Comparison of ENCODE assay signal across 8 mouse cellular contexts in genomic region chr10:62313885-62314424, GRCm38 (mm10).
A peak's percentile ranks its signal among the peaks of the same experiment; 100 is the strongest.
DNase-seq lines count a peak whose midpoint lies in the region; ATAC-seq and TF ChIP-seq lines count a peak whose summit lies in the region.

No protein-coding gene starts in this region.

- H3K27me3 ChIP-seq in forebrain, embryonic 10.5 days (ENCODE audit: poor library complexity, severe bottlenecking), result no peaks in the 10 kb centered on the region
- no peaks in the 10 kb centered on the region for H3K27me3 ChIP-seq in forebrain, embryonic 11.5 days (ENCODE audit: control insufficient read depth, insufficient read depth, low read length)
- H3K27me3 ChIP-seq in E14TG2a.4 (ENCODE audit: insufficient read depth, low read length), result no peaks in the 10 kb centered on the region

- no peak overlapping the region for H3K4me3 ChIP-seq in forebrain, embryonic 10.5 days
- no peak overlapping the region for H3K4me3 ChIP-seq in forebrain, embryonic 11.5 days (ENCODE audit: low read depth, low read length)
- peak overlapping the region; percentile 45 for H3K4me3 ChIP-seq in E14TG2a.4 (replicated peaks; ENCODE audit: low read length)
- H3K4me3 ChIP-seq in brown adipose tissue, adult 24 weeks (ENCODE audit: insufficient read depth, low read depth, low read length), result no peak overlapping the region

- no peak for ATAC-seq in forebrain, embryonic 11.5 days (replicated peaks; ENCODE audit: low FRiP score)

- no peak for DNase-seq in forebrain, embryonic 10.5 days (ENCODE audit: extremely low spot score, low spot score)
- no peak for DNase-seq in forebrain, embryonic 11.5 days (ENCODE audit: low spot score)
- DNase-seq in kidney, adult 11 months, result peak; percentile 82
- DNase-seq in left cerebral cortex, adult 18-20 months (ENCODE audit: low spot score in 2 of 2), result no peak
- DNase-seq in right cerebral cortex, adult 18-20 months, result no peak
- DNase-seq in thymus, adult 18-20 months, result no peak

- peaks cover 55% of the 10 kb centered on the region for H3K4me1 ChIP-seq in forebrain, embryonic 10.5 days
- H3K4me1 ChIP-seq in forebrain, embryonic 11.5 days (replicated peaks; ENCODE audit: control insufficient read depth, insufficient read depth, low read length), result 0 out of 2 replicates have a peak, but pooled peaks cover 2% of the 10 kb centered on the region
- peaks cover 52% of the 10 kb centered on the region for H3K4me1 ChIP-seq in E14TG2a.4 (replicated peaks; ENCODE audit: low read depth, low read length)
- H3K4me1 ChIP-seq in brown adipose tissue, adult 24 weeks (ENCODE audit: control insufficient read depth, insufficient read depth, insufficient read length, low read length), result peaks cover 12% of the 10 kb centered on the region

- 64% methylated on average over 15 of the region's 15 CpGs for WGBS in forebrain, embryonic 10.5 days
- WGBS in forebrain, embryonic 11.5 days, result 65% methylated on average over 15 of the region's 15 CpGs

- TF ChIP-seq CTCF in E14TG2a.4 (conservative IDR thresholded peaks at IDR 0.05; ENCODE audit: low read length), result no peak

- H3K9me3 ChIP-seq in forebrain, embryonic 10.5 days, result no peaks in the 10 kb centered on the region
- H3K9me3 ChIP-seq in forebrain, embryonic 11.5 days (ENCODE audit: control insufficient read depth, low read length), result no peaks in the 10 kb centered on the region
- no peaks in the 10 kb centered on the region for H3K9me3 ChIP-seq in E14TG2a.4 (ENCODE audit: low read length)

- H3K9ac ChIP-seq in forebrain, embryonic 11.5 days (ENCODE audit: low read length), result no peak overlapping the region

- H3K36me3 ChIP-seq in forebrain, embryonic 10.5 days (replicated peaks), result no peaks in the 10 kb centered on the region
- H3K36me3 ChIP-seq in forebrain, embryonic 11.5 days (ENCODE audit: control insufficient read depth, insufficient read depth, low read length), result no peaks in the 10 kb centered on the region
- H3K36me3 ChIP-seq in E14TG2a.4 (ENCODE audit: insufficient read depth, low read length), result no peaks in the 10 kb centered on the region; the same call in 1 of the 2 replicates

- H3K27ac ChIP-seq in forebrain, embryonic 10.5 days, result peak overlapping the region; percentile 74
- no peak overlapping the region for H3K27ac ChIP-seq in forebrain, embryonic 11.5 days (ENCODE audit: low read depth, low read length)
- H3K27ac ChIP-seq in brown adipose tissue, adult 24 weeks (replicated peaks; ENCODE audit: low read depth, low read length), result peak overlapping the region; percentile 37

- no peak overlapping the region for H3K4me2 ChIP-seq in forebrain, embryonic 11.5 days (ENCODE audit: low read depth, low read length, severe bottlenecking)
